Mouse (Mus musculus): ENCODE measurements around the gene Hist1h4f. TPM values are rescaled to one million over a fixed set of nuclear protein-coding genes. Genes with fewer than 3 reads are reported as not detected.
"Not testable (repeated sequence)": the region's sequence is repeated elsewhere in the genome, so short reads cannot be mapped to it uniquely, and the experiment has no call there.

Hist1h4f gene
- 281 and 340 TPM in 2 replicates for total RNA-seq (2014; fragmentation: Nextera tagmentation)
- 1,052 and 1,693 TPM in 2 replicates for total RNA-seq (2017)

- ATAC-seq (replicated peaks; ENCODE audit: low FRiP score, low TSS enrichment, poor library complexity, severe bottlenecking): peak; percentile 61
Measured at GRCm38 (mm10) chr13:23551146-23551834, at the start of gene Hist1h4f. Hist1h4f (minus strand) TSS chr13:23551648.

- ATAC-seq (replicated peaks; ENCODE audit: low FRiP score, low TSS enrichment, poor library complexity, severe bottlenecking): peak; percentile 56
Measured at GRCm38 (mm10) chr13:23597957-23598356, 46.5 kb upstream of the Hist1h4f start.

GRCm38 (mm10) chr13:23595622-23596372 lies 44.3 kb upstream of the Hist1h4f start:
- ATAC-seq (replicated peaks; ENCODE audit: low FRiP score, low TSS enrichment, poor library complexity, severe bottlenecking): peak; percentile 97

- no peak for ATAC-seq (replicated peaks; ENCODE audit: low FRiP score, low TSS enrichment, poor library complexity, severe bottlenecking)
Measured at GRCm38 (mm10) chr13:23595185-23595584, 43.7 kb upstream of the Hist1h4f start.

GRCm38 (mm10) chr13:23593051-23593770 lies 41.8 kb upstream of the Hist1h4f start:
- ATAC-seq (replicated peaks; ENCODE audit: low FRiP score, low TSS enrichment, poor library complexity, severe bottlenecking): no peak

- ATAC-seq (replicated peaks; ENCODE audit: low FRiP score, low TSS enrichment, poor library complexity, severe bottlenecking): no peak
Measured at GRCm38 (mm10) chr13:23592614-23593013, 41.2 kb upstream of the Hist1h4f start.

- not testable (repeated sequence) for ATAC-seq (replicated peaks; ENCODE audit: low FRiP score, low TSS enrichment, poor library complexity, severe bottlenecking)
Measured at GRCm38 (mm10) chr13:23591886-23592285, 40.4 kb upstream of the Hist1h4f start.

GRCm38 (mm10) chr13:23591206-23591605 lies 39.8 kb upstream of the Hist1h4f start:
- ATAC-seq (replicated peaks; ENCODE audit: low FRiP score, low TSS enrichment, poor library complexity, severe bottlenecking): no peak

- ATAC-seq (replicated peaks; ENCODE audit: low FRiP score, low TSS enrichment, poor library complexity, severe bottlenecking): no peak
Measured at GRCm38 (mm10) chr13:23586940-23587225, 35.4 kb upstream of the Hist1h4f start.

- no peak for ATAC-seq (replicated peaks; ENCODE audit: low FRiP score, low TSS enrichment, poor library complexity, severe bottlenecking)
Measured at GRCm38 (mm10) chr13:23586099-23586939, 34.9 kb upstream of the Hist1h4f start.

GRCm38 (mm10) chr13:23585442-23586098 lies 34.1 kb upstream of the Hist1h4f start:
- ATAC-seq (replicated peaks; ENCODE audit: low FRiP score, low TSS enrichment, poor library complexity, severe bottlenecking): peak; percentile 70

- ATAC-seq (replicated peaks; ENCODE audit: low FRiP score, low TSS enrichment, poor library complexity, severe bottlenecking): peak; percentile 16
Measured at GRCm38 (mm10) chr13:23585029-23585441, 33.6 kb upstream of the Hist1h4f start.

GRCm38 (mm10) chr13:23584331-23584730 lies 32.9 kb upstream of the Hist1h4f start:
- ATAC-seq (replicated peaks; ENCODE audit: low FRiP score, low TSS enrichment, poor library complexity, severe bottlenecking): no peak

- no peak for ATAC-seq (replicated peaks; ENCODE audit: low FRiP score, low TSS enrichment, poor library complexity, severe bottlenecking)
Measured at GRCm38 (mm10) chr13:23583387-23584068, 32.1 kb upstream of the Hist1h4f start.

GRCm38 (mm10) chr13:23582219-23583056 lies 31.0 kb upstream of the Hist1h4f start:
- ATAC-seq (replicated peaks; ENCODE audit: low FRiP score, low TSS enrichment, poor library complexity, severe bottlenecking): peak; percentile 31

GRCm38 (mm10) chr13:23581408-23582218 lies 30.2 kb upstream of the Hist1h4f start, which contains the start of gene Hist1h4d:
Hist1h4d (plus strand) TSS chr13:23581598.
- ATAC-seq (replicated peaks; ENCODE audit: low FRiP score, low TSS enrichment, poor library complexity, severe bottlenecking): peak; percentile 67

GRCm38 (mm10) chr13:23577835-23578234 lies 26.4 kb upstream of the Hist1h4f start:
- ATAC-seq (replicated peaks; ENCODE audit: low FRiP score, low TSS enrichment, poor library complexity, severe bottlenecking): no peak

All from megakaryocyte-erythroid progenitor cell, adult 5-6 weeks (primary cell).